Mouse (Mus musculus) cerebellum, adult 11 months (tissue): ENCODE results near the gene Tmem43.

ENCODE experiments used
- DNase-seq: peaks from one replicate; pipeline ENCODE4 v3.0.0; 2022

Gene Tmem43

DNA sequence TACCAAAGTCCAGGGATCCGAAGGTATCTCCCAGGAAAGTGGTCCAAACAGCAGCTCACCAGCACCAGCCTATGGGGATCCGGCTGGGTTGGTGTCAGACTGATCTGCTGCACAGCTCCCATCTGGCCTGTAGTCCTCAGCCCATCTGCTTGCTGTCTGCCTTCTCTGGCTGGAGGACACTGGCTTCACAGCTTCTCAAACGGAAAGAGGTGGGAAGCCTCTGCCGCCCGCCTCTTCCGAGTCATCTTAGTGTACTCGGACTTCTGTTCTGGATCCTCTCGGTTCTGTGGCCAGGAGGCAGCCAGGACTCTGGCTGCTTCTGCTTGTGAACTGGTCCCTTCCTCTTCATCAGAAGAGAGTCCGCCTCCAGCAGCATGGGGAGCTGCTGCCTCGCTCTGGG lies 16.4 kb downstream of the Tmem43 start:
- no peak for DNase-seq

DNA sequence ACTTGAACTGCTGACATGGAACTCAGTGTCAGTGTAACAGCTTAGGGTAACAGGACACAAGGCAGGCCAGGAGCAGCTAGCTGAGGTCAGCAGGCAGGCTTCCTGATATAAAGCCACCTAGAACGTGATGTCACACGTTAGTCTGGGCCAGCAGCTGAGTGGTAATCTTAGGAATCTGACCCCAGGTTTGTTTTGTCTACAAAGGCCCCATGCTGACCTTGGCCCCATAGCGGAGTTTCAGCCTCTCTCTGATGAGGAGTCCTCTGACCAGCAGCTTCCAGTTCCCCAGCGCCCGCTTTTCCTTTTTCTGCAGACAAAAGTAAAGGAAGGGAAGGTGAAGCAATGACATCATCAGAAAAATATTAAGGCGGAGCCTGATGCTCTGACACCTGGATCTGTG lies 17.5 kb downstream of the Tmem43 start:
- no peak for DNase-seq

DNA sequence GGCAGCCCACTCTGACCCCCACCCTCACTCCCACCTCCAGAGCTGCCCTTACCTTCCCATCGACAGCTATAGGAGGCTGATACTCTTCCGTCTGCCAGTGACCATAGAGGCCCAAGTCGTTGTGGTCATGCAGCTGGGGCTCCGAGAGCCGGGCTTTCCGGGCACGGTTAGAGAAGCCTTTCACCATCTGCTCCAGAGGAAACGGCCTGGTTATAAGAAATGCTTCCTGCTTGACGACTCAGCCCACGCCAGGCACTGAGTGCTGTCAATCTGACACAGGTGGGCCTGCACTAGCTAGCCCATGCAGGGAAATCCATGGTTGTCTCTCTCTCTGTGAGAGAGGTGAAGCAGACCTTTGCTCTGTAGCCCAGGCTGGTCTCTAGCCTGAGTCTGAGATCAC lies 19.6 kb downstream of the Tmem43 start:
- DNase-seq = no peak

DNA sequence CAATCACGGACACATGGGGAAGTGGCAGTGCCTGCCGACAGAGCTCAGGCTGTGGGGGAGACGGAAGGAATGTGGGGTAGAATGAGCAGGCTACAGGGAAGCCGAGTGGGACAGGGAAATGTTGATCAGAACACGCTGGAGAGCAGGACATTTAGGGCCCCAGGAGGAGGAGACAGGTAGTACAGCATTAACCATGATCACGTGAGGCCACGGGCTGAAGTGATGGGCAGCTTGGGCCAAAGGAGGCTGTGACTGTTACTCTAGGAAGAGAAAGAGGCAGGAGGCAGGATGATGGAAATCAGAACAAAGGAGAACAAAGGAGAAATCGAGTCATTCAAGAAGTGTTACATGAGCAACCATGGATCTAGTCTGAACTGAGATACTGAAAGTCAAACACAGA lies 21.0 kb downstream of the Tmem43 start:
- no peak for DNase-seq

DNA sequence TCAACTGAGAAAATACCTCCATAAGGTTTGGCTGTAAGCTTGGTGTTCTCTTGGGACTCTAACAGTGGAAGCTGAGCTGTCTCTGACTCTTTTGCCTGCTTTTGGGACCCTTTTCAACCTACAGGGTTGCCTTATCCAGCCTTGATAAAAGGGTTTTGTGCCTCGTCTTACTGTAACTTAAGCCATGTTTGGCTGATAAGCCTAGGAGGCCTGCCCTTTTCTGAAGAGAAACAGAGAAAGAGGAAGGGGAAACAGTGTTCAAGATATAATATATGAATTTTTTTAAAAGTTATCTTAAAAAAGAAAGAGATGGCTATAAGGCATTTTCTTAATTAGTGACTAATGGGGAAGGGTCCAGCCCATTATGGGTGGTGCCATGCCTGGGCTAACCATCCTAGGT lies 29.8 kb downstream of the Tmem43 start:
- no peak for DNase-seq

DNA sequence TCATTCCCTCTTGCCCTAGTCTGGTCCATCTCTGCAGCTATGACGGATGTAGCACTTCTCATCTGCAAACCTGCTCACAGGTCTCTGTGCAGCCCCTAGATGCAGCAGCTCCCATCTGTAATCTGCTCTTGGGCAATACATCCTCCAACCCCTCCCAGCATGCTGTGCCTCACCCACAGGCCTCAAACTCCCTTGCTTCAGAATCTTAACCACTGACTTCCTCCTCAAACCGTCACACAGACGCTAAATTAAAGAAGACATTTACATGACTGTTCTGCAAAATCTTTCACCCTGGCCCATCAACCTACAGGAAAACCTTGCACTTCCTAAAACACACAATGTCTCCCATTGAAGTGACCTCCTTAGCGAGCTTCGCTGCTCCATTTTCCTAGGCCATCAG lies 32.5 kb downstream of the Tmem43 start:
- no peak for DNase-seq

DNA sequence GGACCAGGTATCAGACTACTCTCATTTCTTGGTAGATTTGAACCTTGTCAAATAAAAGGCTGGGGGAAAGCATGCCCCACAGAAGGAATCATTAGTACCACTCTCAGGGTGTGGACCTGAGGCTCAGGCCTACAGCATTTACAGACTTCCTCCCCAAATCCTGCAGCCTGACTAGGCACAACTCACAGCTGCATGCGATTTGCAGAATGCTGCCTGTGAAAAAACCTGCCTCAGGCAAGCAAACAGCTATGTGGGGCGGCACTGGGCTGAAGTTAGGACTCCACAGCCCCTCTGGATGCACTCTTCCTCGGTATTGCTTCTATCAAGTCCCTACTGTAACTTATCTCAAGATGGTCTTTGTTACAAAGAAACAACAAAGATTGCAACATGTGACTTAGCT lies 34.5 kb downstream of the Tmem43 start:
- DNase-seq = no peak

DNA sequence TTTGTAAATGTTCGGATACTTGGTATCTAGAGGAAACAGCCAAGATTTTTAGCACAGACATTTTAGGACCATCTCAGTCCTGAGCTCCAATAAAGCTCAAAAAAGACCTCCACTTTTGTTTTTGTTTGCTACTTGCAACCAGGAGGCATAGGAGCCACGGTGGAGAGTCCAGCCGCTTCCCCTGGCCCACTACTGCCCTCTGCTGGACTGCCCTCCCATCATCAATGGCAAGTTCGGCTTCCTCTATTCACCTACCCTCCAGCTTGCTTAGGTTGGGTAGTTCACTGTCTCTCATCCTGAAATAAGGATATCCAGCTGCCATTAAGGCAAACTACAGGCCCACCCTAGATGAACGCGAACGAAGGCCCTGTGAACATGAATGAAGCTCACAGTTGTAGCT lies 35.8 kb downstream of the Tmem43 start:
- DNase-seq = peak; percentile 50

DNA sequence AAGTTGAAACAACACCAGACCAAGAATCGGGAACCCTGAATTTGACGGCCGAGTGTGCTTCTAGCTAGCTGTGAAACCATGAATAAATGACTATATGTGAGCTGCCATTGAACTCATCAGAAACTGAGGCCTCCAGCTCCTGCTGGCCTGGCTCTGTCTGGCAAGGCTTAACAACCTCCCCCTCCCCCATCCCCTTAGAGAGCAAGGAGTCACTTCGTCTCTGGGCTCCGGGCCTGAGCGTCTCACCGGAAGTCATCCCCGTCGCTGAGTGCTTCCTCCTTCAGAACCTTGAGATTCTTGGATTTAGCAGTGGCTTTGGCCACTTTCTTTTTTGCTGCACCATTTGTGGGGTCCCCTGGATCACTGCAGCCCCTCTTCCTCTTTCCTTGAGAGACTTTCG lies 36.7 kb downstream of the Tmem43 start:
- no peak for DNase-seq

DNA sequence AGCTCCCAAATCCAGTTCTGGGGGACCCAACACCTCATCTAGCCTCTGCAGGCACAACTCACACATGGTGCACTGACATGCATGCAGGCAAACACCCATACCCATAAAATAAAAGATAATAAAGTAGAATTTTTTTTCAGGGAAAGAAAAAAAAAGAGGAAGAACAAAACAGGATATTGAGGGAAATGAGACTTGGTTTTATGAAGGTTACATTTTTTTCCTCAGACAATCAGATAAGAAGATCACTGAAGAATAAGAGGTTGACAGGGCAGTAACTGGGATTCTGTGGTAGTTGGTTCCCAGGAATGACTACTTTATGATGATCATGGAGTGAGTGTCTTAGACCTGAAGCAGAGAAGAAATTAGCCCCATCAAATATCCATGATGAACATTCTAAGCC lies 40.6 kb downstream of the Tmem43 start:
- no peak for DNase-seq

DNA sequence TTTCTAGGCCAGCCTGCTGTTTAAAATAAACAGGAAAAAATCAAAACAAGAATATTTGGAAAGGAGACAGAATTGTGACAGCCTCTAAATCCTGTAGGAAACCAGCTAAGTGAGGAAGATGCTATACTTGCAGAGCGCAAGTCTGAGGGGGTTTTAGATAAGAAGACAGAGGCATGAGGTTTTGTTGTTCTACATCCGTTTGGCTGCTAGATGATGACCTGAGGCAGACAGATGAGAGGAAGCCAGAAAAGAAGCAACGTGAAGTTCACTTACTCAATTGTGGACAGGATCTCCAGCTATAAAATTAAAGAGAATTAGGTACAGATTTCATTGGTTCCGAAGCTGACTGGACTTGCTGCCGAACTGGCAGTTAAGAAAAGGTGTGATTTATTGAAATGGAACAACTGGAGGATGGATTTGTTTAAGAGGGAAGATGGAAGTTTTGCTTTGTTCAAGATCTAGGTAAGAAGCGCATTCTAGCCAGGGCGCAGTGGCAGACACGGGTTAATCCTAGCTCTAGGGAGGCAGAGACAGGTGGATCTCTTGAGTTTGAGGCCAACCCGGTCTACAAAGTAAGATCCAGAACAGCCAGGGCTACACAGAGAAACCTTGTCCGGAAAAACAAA lies 41.3 kb downstream of the Tmem43 start:
- DNase-seq = no peak

DNA sequence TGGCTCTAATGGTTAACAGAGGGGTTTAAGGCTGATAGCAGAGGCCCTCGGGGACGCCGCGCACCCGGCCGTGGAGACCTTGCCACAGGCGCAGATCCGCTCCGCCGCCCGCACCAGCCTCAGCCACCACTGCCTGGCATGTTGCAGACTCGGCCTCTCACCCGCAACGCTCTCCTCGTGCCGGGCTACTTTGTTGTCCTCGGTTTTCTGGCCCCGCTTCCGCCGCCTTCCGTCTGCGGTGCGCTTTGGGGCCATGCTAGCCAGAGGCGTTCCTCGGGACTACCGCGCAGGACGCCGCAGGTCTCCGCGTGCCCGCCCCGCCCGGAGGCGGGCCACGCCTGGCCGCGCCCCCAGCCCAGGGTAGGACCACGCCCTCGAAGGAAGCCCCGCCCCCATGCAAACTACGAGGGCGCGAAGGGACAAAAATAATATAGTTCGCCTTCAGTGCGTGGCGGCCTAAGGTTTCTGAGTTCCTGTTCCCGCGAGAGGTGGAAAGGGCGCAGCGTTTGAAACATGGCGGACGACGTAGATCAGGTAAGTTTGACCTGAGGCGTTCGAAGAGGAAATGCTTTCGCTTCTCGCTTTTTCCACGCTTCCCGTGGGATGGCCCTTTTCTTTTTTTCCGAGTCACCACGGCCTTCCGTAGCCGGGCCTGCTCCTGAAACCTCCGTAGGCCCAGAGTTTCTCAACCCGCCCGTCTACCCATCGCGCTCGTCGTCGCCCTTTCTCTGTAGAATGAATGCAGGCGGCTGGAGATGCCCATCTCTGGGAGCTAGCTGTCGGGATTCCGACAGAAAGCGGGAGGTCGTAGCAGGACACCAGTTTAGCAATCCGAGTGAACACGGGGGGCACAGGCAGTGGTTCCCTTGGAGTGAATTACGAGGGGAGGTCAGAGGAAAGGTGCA lies 42.3 kb downstream of the Tmem43 start, which contains the start of the genes Xpc and Lsm3:
Xpc (minus strand) TSS at position 344 of the 905 bp plus-strand sequence.
Lsm3 (plus strand) TSS at position 384 of the 905 bp plus-strand sequence.
- DNase-seq = peak; percentile 98

DNA sequence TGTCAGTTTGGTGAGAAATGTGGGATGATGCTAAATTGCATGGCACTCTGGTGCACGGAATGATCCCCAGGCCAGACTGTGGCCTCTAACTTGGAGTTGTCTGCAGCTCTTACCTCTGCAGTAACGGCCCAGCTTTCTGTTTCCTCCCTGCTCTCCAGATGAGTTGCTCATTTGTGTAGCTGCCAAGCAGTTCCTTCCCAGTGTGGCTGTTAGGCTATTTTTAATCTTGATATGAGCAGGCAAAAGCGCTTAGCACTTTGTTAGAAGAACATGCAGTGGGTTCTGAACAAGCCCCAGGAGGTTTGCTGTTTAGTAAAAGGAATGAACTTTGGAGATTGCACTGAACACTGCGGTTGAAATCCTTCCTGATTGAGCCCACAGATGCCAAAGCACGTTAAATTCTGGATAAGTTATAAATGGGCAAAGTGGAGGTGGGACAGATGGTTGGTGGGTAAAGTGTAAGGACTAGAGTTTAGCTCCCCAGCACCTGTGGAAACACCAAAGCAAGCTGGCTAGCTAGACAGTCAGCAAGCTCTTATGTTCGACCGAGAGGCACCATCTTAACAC lies 45.0 kb downstream of the Tmem43 start:
- no peak for DNase-seq

DNA sequence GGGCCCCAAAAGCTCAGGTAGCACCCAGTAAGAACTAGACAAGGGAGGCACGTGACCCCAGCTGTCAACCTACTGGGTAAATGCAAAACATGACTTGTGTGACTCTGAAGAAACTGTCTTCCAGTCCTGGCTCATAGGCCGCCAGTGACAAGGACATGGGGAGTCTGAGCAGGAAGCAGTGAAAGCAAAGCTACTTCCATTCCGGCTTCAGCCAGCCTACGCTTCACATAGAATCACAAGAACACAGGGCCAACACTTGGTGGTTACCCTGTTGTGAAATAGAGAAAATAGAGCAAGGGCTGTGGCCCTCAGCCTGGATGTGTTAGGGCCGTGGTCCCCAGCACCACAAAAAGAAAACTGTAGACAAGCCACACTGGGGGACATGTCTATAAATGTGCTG lies 49.3 kb downstream of the Tmem43 start:
- no peak for DNase-seq

DNA sequence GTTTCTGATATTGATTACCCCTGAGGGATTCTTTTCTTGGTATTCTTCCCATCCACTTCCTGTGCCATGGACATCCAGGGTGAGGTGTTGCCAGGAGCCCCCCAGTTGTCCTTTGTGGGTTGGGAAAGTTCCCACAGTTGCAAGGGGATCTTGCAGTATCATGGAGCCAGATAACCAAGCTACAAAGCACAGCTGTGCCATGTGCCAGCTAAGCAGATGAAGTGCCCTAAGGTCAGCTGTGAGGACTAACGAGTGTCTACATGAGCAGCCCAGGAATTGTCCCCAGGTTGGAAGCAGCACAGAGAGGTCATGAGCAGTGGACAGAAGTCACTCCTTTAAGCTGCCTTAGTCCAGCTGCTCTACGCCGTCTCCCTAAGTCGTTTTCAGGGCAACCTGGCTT lies 52.0 kb downstream of the Tmem43 start:
- DNase-seq = no peak

DNA sequence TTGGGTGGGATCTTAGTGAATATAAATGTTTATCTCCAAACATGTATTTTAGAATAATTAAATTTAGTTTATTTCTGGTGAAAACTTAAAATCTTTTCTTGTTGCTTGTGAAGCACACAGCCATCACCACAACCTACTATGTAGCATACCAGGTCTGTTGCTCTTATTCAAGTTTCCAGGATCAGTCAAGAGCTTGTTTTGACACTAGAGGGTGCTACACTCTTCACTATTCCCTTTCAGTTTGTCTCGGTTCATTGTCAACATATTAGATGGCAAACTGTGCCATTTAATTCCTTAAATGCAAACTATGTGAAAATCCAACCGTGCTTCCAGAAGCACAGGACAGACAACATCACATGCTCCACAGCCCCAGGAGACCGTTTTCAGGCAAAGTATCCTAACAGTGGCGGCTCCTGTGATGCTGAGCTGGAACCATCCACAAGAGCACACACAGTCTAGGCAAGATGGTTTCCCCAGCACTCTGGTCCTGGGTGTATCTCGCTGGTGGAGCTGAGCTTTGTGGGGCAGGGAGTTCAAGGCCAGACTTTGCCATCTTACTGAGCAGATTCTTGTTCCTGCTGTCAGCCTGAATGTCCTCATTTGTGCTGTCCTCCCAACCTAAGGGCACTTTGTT lies 53.8 kb downstream of the Tmem43 start:
- no peak for DNase-seq

DNA sequence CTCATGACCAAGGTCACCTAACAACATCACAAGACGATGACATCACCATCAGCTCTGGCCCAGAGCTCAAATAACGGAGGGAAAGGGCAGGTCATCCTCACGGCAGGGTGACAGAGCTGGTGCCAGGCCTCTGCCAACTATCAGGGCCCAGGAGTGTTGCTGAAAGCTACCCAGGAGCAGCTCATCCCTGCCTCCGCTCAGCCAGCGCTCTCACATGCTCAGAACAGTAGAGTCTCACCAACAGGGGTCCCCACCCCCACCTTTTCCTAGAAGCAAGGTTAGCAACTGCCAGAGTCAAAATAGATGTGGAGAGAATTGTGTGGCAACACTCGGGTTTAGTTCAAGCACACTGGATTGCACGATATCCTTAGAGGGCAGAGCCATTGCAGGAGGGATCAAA lies 54.8 kb downstream of the Tmem43 start:
- no peak for DNase-seq

DNA sequence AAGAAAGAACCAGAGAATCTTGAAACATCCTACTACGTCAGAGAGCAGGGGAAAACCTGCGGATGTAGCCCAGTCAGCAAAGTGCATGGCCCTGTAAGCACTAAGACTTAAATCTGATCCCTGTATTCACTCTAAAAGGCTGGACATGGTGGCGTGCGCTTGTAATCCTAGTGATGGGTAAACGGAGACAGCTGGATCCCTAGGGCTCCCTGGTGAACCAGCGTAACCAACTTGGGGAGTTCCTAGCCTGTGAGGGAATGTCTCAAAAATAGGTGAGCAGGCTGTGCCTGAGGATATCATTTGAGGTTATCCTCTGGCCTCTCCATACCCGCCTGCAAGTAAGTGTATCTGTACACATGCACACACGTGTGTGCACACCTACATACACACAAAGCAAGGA lies 57.2 kb downstream of the Tmem43 start:
- DNase-seq = no peak

DNA sequence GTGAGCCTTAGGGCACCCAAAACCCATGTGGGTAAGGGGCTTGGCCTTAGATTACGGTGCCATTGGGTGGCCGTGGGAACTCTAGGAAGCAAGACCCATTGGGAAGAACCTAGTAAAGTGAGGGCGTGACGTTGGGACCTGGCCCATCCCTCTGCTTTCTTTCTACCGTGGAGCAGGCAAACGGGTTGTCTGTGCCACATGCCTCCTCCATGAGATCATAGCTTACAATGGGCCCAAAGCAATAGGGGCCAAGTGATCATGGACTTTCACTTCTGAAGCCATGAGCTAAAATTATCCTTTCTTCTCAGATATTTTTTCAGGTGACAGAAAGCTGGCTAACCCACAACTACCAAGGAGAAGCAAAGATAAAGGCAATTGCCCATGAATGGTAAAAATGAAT lies 57.8 kb downstream of the Tmem43 start:
- no peak for DNase-seq

DNA sequence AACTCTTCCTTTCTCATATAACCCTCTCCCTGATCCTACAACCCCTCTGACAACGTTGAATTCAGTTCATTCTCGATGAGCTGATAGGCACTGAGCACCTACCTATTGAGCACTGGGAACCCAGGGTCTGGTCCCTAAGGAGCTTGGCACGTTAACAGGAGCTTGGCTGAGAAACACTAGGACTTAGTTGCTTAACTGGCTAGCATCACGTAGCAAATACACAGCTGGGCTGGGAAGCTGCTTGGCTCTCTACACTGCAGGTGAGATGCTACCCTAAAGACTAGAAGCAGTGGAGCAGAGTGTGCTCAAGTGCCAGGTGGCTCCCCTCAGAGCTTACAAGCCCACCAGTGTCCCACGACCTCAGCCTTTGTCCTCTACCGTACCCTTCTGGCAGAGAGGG lies 59.2 kb downstream of the Tmem43 start:
- no peak for DNase-seq

DNA sequence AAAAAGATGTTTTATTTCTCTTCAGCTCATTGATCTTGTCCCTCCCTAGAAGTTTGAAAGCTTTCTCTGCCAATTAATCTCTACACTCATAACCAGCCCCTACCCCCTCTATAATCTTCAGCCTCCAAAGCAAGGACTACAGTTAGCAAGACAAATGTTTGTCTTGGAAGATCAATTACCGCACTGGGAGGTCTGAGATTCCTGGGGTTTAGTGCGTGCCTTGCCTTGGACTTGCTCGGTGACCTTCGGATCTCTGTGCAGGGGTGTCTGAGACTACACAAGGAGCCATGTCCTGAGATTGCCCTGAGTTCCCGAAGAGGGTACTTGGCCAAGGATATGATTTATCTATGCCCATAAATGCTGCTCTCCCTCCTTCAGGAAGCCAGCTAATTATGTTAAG lies 59.9 kb downstream of the Tmem43 start:
- DNase-seq = no peak

DNA sequence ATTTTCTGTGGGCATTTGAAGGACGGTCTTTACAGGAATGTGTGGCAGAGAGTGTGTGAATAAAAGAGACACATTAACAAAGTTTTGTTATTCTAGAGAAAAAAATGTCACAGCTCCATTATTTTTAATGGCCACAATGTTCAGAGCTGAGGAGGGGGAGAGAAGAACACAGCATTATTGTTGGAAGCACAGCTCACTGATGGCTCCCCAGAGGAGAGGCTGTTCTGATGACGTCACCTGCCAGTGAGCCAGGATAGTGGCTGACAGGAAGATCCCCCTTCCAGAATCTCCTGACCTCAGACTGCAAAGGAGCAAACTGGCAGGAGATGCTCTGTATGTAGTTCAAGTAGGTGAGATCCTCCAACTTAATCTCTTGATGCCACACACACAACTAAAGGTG lies 60.3 kb downstream of the Tmem43 start:
- DNase-seq = no peak

DNA sequence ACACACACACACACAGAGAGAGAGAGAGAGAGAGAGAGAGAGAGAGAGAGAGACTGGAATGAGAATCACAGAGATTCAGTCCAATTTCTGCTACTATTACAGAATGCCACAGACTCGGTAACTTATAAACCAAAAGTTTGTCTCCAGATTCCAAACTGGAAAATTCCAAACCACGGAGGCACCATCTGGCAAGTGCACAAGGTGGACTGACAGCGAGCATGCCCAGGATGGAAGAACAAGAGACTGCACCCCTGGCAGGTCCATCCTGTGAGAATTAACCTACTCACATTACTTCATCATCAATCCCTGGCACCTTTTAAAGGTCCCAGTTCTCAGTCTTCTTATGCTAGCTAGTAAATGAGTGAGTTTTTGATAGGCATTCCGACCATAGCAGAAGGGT lies 60.8 kb downstream of the Tmem43 start:
- no peak for DNase-seq

DNA sequence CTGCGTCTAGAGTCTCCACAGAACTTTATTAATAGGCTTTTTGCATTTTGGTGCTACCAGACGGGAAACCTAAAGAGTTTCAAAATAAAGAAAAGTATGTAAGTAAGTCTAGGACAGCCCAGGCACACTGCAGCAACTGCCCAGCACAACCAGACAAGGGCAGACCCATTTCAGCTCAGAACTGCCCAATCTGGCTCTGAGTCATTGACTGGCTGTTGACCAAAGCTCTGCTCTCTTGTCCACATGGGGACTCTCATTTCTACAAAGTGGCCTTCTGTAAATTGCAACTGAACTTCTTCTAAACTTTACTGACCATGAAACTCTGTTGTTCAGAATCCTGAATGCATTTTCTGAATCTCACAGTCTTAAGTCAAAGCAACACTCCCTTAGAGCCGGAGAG lies 61.7 kb downstream of the Tmem43 start:
- no peak for DNase-seq
